Mouse (Mus musculus): ENCODE results near the gene Adam4. TPM values are rescaled to one million over a fixed set of nuclear protein-coding genes. Genes with fewer than 3 reads are reported as not detected.
"Not testable (repeated sequence)": the region's sequence is repeated elsewhere in the genome, so short reads cannot be mapped to it uniquely, and the experiment has no call there.

The Adam4 gene
- 1 to 10 TPM; 1.0 to 1.6 TPM for total RNA-seq (2021)
- long read RNA-seq, experiment 1 = 0 reads
- long read RNA-seq, experiment 2 = 0 reads

- no peak for DNase-seq
- TF ChIP-seq CTCF (IDR thresholded peaks at IDR 0.05) = no peak
- intact Hi-C loops (cut with DNase I) = no loop called here
- no peak within 1 kb of the TSS for H3K27ac ChIP-seq
- no peak within 1 kb of the TSS for H3K4me3 ChIP-seq
Observed at GRCm38 (mm10) chr12:81421846-81422245, at the start of gene Adam4. TSS of gene Adam4 (minus strand) at chr12:81421946.

- intact Hi-C loops (cut with DNase I); H3K27ac ChIP-seq; DNase-seq: not testable (repeated sequence)
Observed at GRCm38 (mm10) chr12:81459051-81459450, 37.3 kb upstream of the Adam4 start.

GRCm38 (mm10) chr12:81438985-81439384 is 17.2 kb upstream of the Adam4 start:
- intact Hi-C loops (cut with DNase I); H3K4me3 ChIP-seq; H3K27ac ChIP-seq; DNase-seq: not testable (repeated sequence)

More at GRCm38 (mm10) chr12:81459051-81459450, 37.3 kb upstream of the Adam4 start:
- not testable (repeated sequence) for H3K4me3 ChIP-seq

- DNase-seq = peak; percentile 26
- intact Hi-C loops (cut with DNase I); H3K27ac ChIP-seq; H3K4me3 ChIP-seq: not testable (repeated sequence)
Observed at GRCm38 (mm10) chr12:81434778-81435177, 13.0 kb upstream of the Adam4 start.

GRCm38 (mm10) chr12:81413211-81413610 is 8.5 kb downstream of the Adam4 start:
- Histone ChIP-seq H3K27ac (no peak overlapping the region), H3K4me3 (no peak overlapping the region)
- intact Hi-C loops (cut with DNase I) = no loop called here
- DNase-seq = no peak
- TF ChIP-seq CTCF (IDR thresholded peaks at IDR 0.05) = no peak

- intact Hi-C loops (cut with DNase I) = no loop called here
- no peak for DNase-seq
- H3K4me3 ChIP-seq = no peak overlapping the region
- no peak for TF ChIP-seq CTCF (IDR thresholded peaks at IDR 0.05)
- H3K27ac ChIP-seq = no peak overlapping the region
Observed at GRCm38 (mm10) chr12:81408966-81409365, 12.8 kb downstream of the Adam4 start.

GRCm38 (mm10) chr12:81402187-81402586 is 19.6 kb downstream of the Adam4 start:
- peak; percentile 55 for DNase-seq
- Histone ChIP-seq H3K27ac (no peak overlapping the region), H3K4me3 (no peak overlapping the region)
- peak; percentile 83 for TF ChIP-seq CTCF (IDR thresholded peaks at IDR 0.05)
- intact Hi-C loops (cut with DNase I) = loop anchor here (1.0 to 5.0 kb wide), 3 partner anchors 70 to 420 kb away; partner anchors contain the start of gene Slc8a3

- H3K4me3 ChIP-seq; DNase-seq; intact Hi-C loops (cut with DNase I); H3K27ac ChIP-seq: not testable (repeated sequence)
Observed at GRCm38 (mm10) chr12:81379364-81379763, 42.4 kb downstream of the Adam4 start, which contains the start of gene Gm4787. TSS of gene Gm4787 (minus strand) at chr12:81379464.

Other genes starting within 250 kb of the Adam4 start
- gene Slc8a3, start 88.8 kb downstream of the Adam4 start, total RNA-seq (2021) = 10 to 100 TPM; 23.6 to 26.1 TPM
- gene Gm4787, start 42.5 kb downstream of the Adam4 start, total RNA-seq (2021) = 1 to 10 TPM in 1 of 2 experiments, under 1 TPM in 1; 0.95 to 1.1 TPM
- gene Cox16, start 63.2 kb upstream of the Adam4 start, total RNA-seq (2021) = 10 to 100 TPM; 78.1 to 89.0 TPM
- 10 to 100 TPM; 38.2 to 45.9 TPM for gene Gm20498, start 111.0 kb upstream of the Adam4 start, total RNA-seq (2021)
- gene Synj2bp, start 111.0 kb upstream of the Adam4 start, total RNA-seq (2021) = 10 to 100 TPM; 36.2 to 43.6 TPM
- gene Adam21, start 146.5 kb upstream of the Adam4 start, total RNA-seq (2021) = not detected
- gene Med6, start 173.1 kb upstream of the Adam4 start, total RNA-seq (2021) = 10 to 100 TPM; 11.9 to 13.2 TPM
- gene Ttc9, start 209.3 kb upstream of the Adam4 start, total RNA-seq (2021) = 1 to 10 TPM; 5.1 to 9.5 TPM